Mouse (Mus musculus) limb, embryonic 11.5 days (tissue): ENCODE measurements at regions not wholly inside any gene's neighbourhood (a gene's known extent, or its start where the extent isn't known, plus 50 kb on each side); places are given as distances from the start of the nearest gene placed in this dataset.

Experiments
- ATAC-seq: fragments of 200-750 bp; cut with Nextera tagmentation; 2 replicates; pipeline ENCODE4 v1.8.0; 2017; ENCODE audit warnings: low read depth; ENCODE audit not compliant: insufficient number of reproducible peaks, low FRiP score, low TSS enrichment
- DNase-seq: peaks from one replicate; pipeline ENCODE4 v3.0.0-alpha.2; 2015; ENCODE audit warnings: low spot score
- H3K27ac ChIP-seq: fragments of 300-500 bp; sonication (generic); replicated peaks from 2 replicates; pipeline ENCODE4 v1.5.1; 2014; ENCODE audit warnings: low read depth, mild to moderate bottlenecking, low read length
- H3K27me3 ChIP-seq: fragments of 300-500 bp; sonication (generic); 2 replicates; pipeline ENCODE4 v1.6.1; 2014; ENCODE audit warnings: mild to moderate bottlenecking, low read length, mixed read lengths; ENCODE audit not compliant: control insufficient read depth, insufficient read depth
- H3K36me3 ChIP-seq: fragments of 300-500 bp; sonication (generic); 2 replicates; pipeline ENCODE4 v1.6.1; 2014; ENCODE audit warnings: mild to moderate bottlenecking, low read length, moderate library complexity, mixed read lengths; ENCODE audit not compliant: control insufficient read depth, insufficient read depth
- H3K4me1 ChIP-seq: fragments of 300-500 bp; sonication (generic); 2 replicates; pipeline ENCODE4 v1.6.1; 2014; ENCODE audit warnings: low read length, mixed read lengths; ENCODE audit not compliant: control insufficient read depth, insufficient read depth
- H3K4me2 ChIP-seq: fragments of 300-500 bp; sonication (generic); 2 replicates; pipeline ENCODE4 v1.6.1; 2014; ENCODE audit warnings: low read depth, mild to moderate bottlenecking, moderate library complexity; ENCODE audit not compliant: severe bottlenecking
- H3K4me3 ChIP-seq: fragments of 300-500 bp; sonication (generic); 2 replicates; pipeline ENCODE4 v1.5.1; 2014; ENCODE audit warnings: low read depth, low read length
- H3K9ac ChIP-seq: fragments of 300-500 bp; sonication (generic); 2 replicates; pipeline ENCODE4 v1.6.1; 2014; ENCODE audit warnings: mild to moderate bottlenecking, low read length
- H3K9me3 ChIP-seq: fragments of 300-500 bp; sonication (generic); 2 replicates; pipeline ENCODE4 v1.6.1; 2016; ENCODE audit warnings: low read length; ENCODE audit not compliant: control insufficient read depth
- WGBS: fragments of 180-500 bp; shearing (Covaris S2); extraction: QIAGEN DNeasy Blood & Tissue Kit; methylation state at CpG from one replicate; pipeline ENCODE4 v1.1.7; 2014; 5-methylcytosine and 5-hydroxymethylcytosine counted together

- Histone ChIP-seq H3K4me3 (no peak overlapping the region), H3K9me3 (no peaks in the 10 kb centered on the region), H3K9ac (no peak overlapping the region), H3K36me3 (no peaks in the 10 kb centered on the region), H3K4me2 (no peak overlapping the region), H3K4me1 (no peaks in the 10 kb centered on the region), H3K27ac (no peak overlapping the region), H3K27me3 (no peaks in the 10 kb centered on the region)
- 56% methylated on average over 4 of the region's 4 CpGs for WGBS
- ATAC-seq = no peak
- DNase-seq = no peak
Measured at GRCm38 (mm10) chr3:137517433-137517832, 104.0 kb upstream of the Ddit4l start.

- Histone ChIP-seq H3K4me1 (no peaks in the 10 kb centered on the region), H3K4me3 (no peak overlapping the region), H3K4me2 (no peak overlapping the region), H3K27ac (no peak overlapping the region), H3K36me3 (no peaks in the 10 kb centered on the region), H3K9me3 (no peaks in the 10 kb centered on the region), H3K27me3 (no peaks in the 10 kb centered on the region), H3K9ac (no peak overlapping the region)
- ATAC-seq (no peak), DNase-seq (no peak)
- WGBS = 94% methylated on average over 1 of the region's 1 CpGs
Measured at GRCm38 (mm10) chr3:137520191-137520590, 101.2 kb upstream of the Ddit4l start.

- Histone ChIP-seq H3K9me3 (no peaks in the 10 kb centered on the region), H3K27ac (no peak overlapping the region), H3K4me1 (0 out of 2 replicates have a peak, but pooled peaks cover 4% of the 10 kb centered on the region), H3K27me3 (no peaks in the 10 kb centered on the region), H3K4me3 (no peak overlapping the region), H3K9ac (no peak overlapping the region), H3K4me2 (no peak overlapping the region), H3K36me3 (no peaks in the 10 kb centered on the region)
- WGBS = 83% methylated on average over 12 of the region's 12 CpGs
- no peak for DNase-seq
- no peak for ATAC-seq
Measured at GRCm38 (mm10) chr3:137525606-137526575, 95.5 kb upstream of the Ddit4l start.

- no peak overlapping the region for H3K4me3 ChIP-seq
- no peaks in the 10 kb centered on the region for H3K36me3 ChIP-seq
- H3K27me3 ChIP-seq = no peaks in the 10 kb centered on the region
- WGBS = 57% methylated on average over 2 of the region's 2 CpGs
- 0 out of 2 replicates have a peak, but pooled peaks cover 4% of the 10 kb centered on the region for H3K4me1 ChIP-seq
- ATAC-seq (no peak), DNase-seq (no peak)
- H3K9ac ChIP-seq = no peak overlapping the region
- no peak overlapping the region for H3K27ac ChIP-seq
- no peak overlapping the region for H3K4me2 ChIP-seq
- no peaks in the 10 kb centered on the region for H3K9me3 ChIP-seq
Measured at GRCm38 (mm10) chr3:137529592-137529960, 91.8 kb upstream of the Ddit4l start.

GRCm38 (mm10) chr3:137529961-137530609, 91.3 kb upstream of the Ddit4l start:
- 0 out of 2 replicates have a peak overlapping the region, but pooled peaks have one; percentile 18 for H3K27ac ChIP-seq
- 59% methylated on average over 7 of the region's 7 CpGs for WGBS
- ATAC-seq = no peak; the same call in 1 of the 2 replicates

GRCm38 (mm10) chr3:137541666-137542065, 79.7 kb upstream of the Ddit4l start:
- ATAC-seq = no peak
- Histone ChIP-seq H3K9ac (no peak overlapping the region), H3K36me3 (no peaks in the 10 kb centered on the region), H3K4me3 (no peak overlapping the region), H3K4me2 (no peak overlapping the region), H3K27ac (no peak overlapping the region), H3K9me3 (no peaks in the 10 kb centered on the region), H3K4me1 (no peaks in the 10 kb centered on the region), H3K27me3 (no peaks in the 10 kb centered on the region)
- DNase-seq = no peak
- 81% methylated on average over 3 of the region's 3 CpGs for WGBS

More at GRCm38 (mm10) chr3:137529961-137530609, 91.3 kb upstream of the Ddit4l start:
- Histone ChIP-seq H3K36me3 (no peaks in the 10 kb centered on the region), H3K4me3 (no peak overlapping the region), H3K4me1 (0 out of 2 replicates have a peak, but pooled peaks cover 4% of the 10 kb centered on the region), H3K4me2 (no peak overlapping the region), H3K27me3 (no peaks in the 10 kb centered on the region), H3K9ac (no peak overlapping the region), H3K9me3 (no peaks in the 10 kb centered on the region)
- peak; percentile 34 for DNase-seq

- Histone ChIP-seq H3K4me1 (no peaks in the 10 kb centered on the region), H3K4me2 (no peak overlapping the region), H3K9me3 (no peaks in the 10 kb centered on the region), H3K27ac (no peak overlapping the region), H3K4me3 (no peak overlapping the region), H3K36me3 (no peaks in the 10 kb centered on the region), H3K9ac (no peak overlapping the region), H3K27me3 (no peaks in the 10 kb centered on the region)
- 66% methylated on average over 1 of the region's 1 CpGs for WGBS
- ATAC-seq = no peak
- no peak for DNase-seq
Measured at GRCm38 (mm10) chr3:137542343-137542742, 79.1 kb upstream of the Ddit4l start.

GRCm38 (mm10) chr3:137547414-137547877, 74.0 kb upstream of the Ddit4l start:
- H3K27me3 ChIP-seq = no peaks in the 10 kb centered on the region
- ATAC-seq (no peak), DNase-seq (peak; percentile 58)
- WGBS = 3% methylated on average over 12 of the region's 12 CpGs
- H3K9ac ChIP-seq = no peak overlapping the region
- peaks cover 5% of the 10 kb centered on the region; the same call in 1 of the 2 replicates for H3K4me1 ChIP-seq
- H3K9me3 ChIP-seq = no peaks in the 10 kb centered on the region
- peak overlapping the region; percentile 33 for H3K4me2 ChIP-seq
- H3K4me3 ChIP-seq = 0 out of 2 replicates have a peak overlapping the region, but pooled peaks have one; percentile 1
- no peak overlapping the region for H3K27ac ChIP-seq
- H3K36me3 ChIP-seq = no peaks in the 10 kb centered on the region
